Mouse (Mus musculus): ENCODE measurements around the gene Aanat. TPM values are rescaled to one million over a fixed set of nuclear protein-coding genes. Genes with fewer than 3 reads are reported as not detected.
A peak's percentile ranks its signal among the peaks of the same experiment; 100 is the strongest.

The Aanat gene
- polyA plus RNA-seq, 1 experiment from 2014 or later: not detected

GRCm38 (mm10) chr11:116550748-116551147 lies 35.5 kb upstream of the Aanat start:
- Histone ChIP-seq H3K4me1 (replicated peaks; ENCODE audit: control insufficient read depth, insufficient read depth, low read length) (peaks cover 16% of the 10 kb centered on the region), H3K9me3 (ENCODE audit: control insufficient read depth, low read length) (no peaks in the 10 kb centered on the region), H3K36me3 (ENCODE audit: control insufficient read depth, insufficient read depth) (peaks cover 4% of the 10 kb centered on the region; the same call in 1 of the 2 replicates), H3K4me2 (ENCODE audit: low read length) (no peak overlapping the region), H3K27ac (ENCODE audit: low read length) (no peak overlapping the region), H3K27me3 (replicated peaks; ENCODE audit: control insufficient read depth, insufficient read depth, low read length) (no peaks in the 10 kb centered on the region), H3K9ac (replicated peaks; ENCODE audit: low read depth, low read length) (no peak overlapping the region), H3K4me3 (replicated peaks; ENCODE audit: low read length) (no peak overlapping the region)
- 79% methylated on average over 7 of the region's 7 CpGs for WGBS
- no peak for ATAC-seq

- Histone ChIP-seq H3K4me2 (ENCODE audit: low read length) (no peak overlapping the region), H3K27ac (ENCODE audit: low read length) (no peak overlapping the region), H3K9me3 (ENCODE audit: control insufficient read depth, low read length) (no peaks in the 10 kb centered on the region), H3K27me3 (replicated peaks; ENCODE audit: control insufficient read depth, insufficient read depth, low read length) (no peaks in the 10 kb centered on the region), H3K4me3 (replicated peaks; ENCODE audit: low read length) (no peak overlapping the region), H3K9ac (replicated peaks; ENCODE audit: low read depth, low read length) (no peak overlapping the region), H3K4me1 (replicated peaks; ENCODE audit: control insufficient read depth, insufficient read depth, low read length) (peaks cover 21% of the 10 kb centered on the region), H3K36me3 (ENCODE audit: control insufficient read depth, insufficient read depth) (peaks cover 2% of the 10 kb centered on the region; the same call in 1 of the 2 replicates)
- WGBS: 97% methylated on average over 1 of the region's 1 CpGs
- ATAC-seq: no peak
Measured at GRCm38 (mm10) chr11:116552194-116552593, 34.0 kb upstream of the Aanat start.

- H3K4me2 ChIP-seq (ENCODE audit: low read length): no peak overlapping the region
- no peak overlapping the region for H3K27ac ChIP-seq (ENCODE audit: low read length)
- H3K27me3 ChIP-seq (replicated peaks; ENCODE audit: control insufficient read depth, insufficient read depth, low read length): no peaks in the 10 kb centered on the region
- H3K4me3 ChIP-seq (replicated peaks; ENCODE audit: low read length): no peak overlapping the region
- H3K36me3 ChIP-seq (ENCODE audit: control insufficient read depth, insufficient read depth): no peaks in the 10 kb centered on the region
- no peaks in the 10 kb centered on the region for H3K9me3 ChIP-seq (ENCODE audit: control insufficient read depth, low read length)
- no peak overlapping the region for H3K9ac ChIP-seq (replicated peaks; ENCODE audit: low read depth, low read length)
- peak; percentile 35 for ATAC-seq
- 47% methylated on average over 12 of the region's 12 CpGs for WGBS
- H3K4me1 ChIP-seq (replicated peaks; ENCODE audit: control insufficient read depth, insufficient read depth, low read length): peaks cover 18% of the 10 kb centered on the region
Measured at GRCm38 (mm10) chr11:116554171-116554878, 31.9 kb upstream of the Aanat start.

- Histone ChIP-seq H3K4me1 (replicated peaks; ENCODE audit: control insufficient read depth, insufficient read depth, low read length) (peaks cover 16% of the 10 kb centered on the region), H3K4me3 (replicated peaks; ENCODE audit: low read length) (no peak overlapping the region), H3K27ac (ENCODE audit: low read length) (no peak overlapping the region), H3K9ac (replicated peaks; ENCODE audit: low read depth, low read length) (no peak overlapping the region), H3K9me3 (ENCODE audit: control insufficient read depth, low read length) (no peaks in the 10 kb centered on the region), H3K36me3 (ENCODE audit: control insufficient read depth, insufficient read depth) (no peaks in the 10 kb centered on the region), H3K27me3 (replicated peaks; ENCODE audit: control insufficient read depth, insufficient read depth, low read length) (no peaks in the 10 kb centered on the region), H3K4me2 (ENCODE audit: low read length) (no peak overlapping the region)
- ATAC-seq: no peak
- WGBS: 84% methylated on average over 1 of the region's 1 CpGs
Measured at GRCm38 (mm10) chr11:116555572-116555971, 30.7 kb upstream of the Aanat start.

GRCm38 (mm10) chr11:116556308-116556707 lies 29.9 kb upstream of the Aanat start:
- no peak overlapping the region for H3K4me2 ChIP-seq (ENCODE audit: low read length)
- H3K36me3 ChIP-seq (ENCODE audit: control insufficient read depth, insufficient read depth): no peaks in the 10 kb centered on the region
- peaks cover 16% of the 10 kb centered on the region for H3K4me1 ChIP-seq (replicated peaks; ENCODE audit: control insufficient read depth, insufficient read depth, low read length)
- no peak overlapping the region for H3K27ac ChIP-seq (ENCODE audit: low read length)
- H3K9me3 ChIP-seq (ENCODE audit: control insufficient read depth, low read length): no peaks in the 10 kb centered on the region
- H3K27me3 ChIP-seq (replicated peaks; ENCODE audit: control insufficient read depth, insufficient read depth, low read length): no peaks in the 10 kb centered on the region
- 70% methylated on average over 6 of the region's 6 CpGs for WGBS
- ATAC-seq: no peak
- H3K9ac ChIP-seq (replicated peaks; ENCODE audit: low read depth, low read length): no peak overlapping the region
- no peak overlapping the region for H3K4me3 ChIP-seq (replicated peaks; ENCODE audit: low read length)

GRCm38 (mm10) chr11:116565283-116566041 lies 20.8 kb upstream of the Aanat start:
- no peaks in the 10 kb centered on the region; the same call in 1 of the 2 replicates for H3K4me1 ChIP-seq (replicated peaks; ENCODE audit: control insufficient read depth, insufficient read depth, low read length)
- ATAC-seq: no peak
- H3K4me3 ChIP-seq (replicated peaks; ENCODE audit: low read length): no peak overlapping the region
- H3K4me2 ChIP-seq (ENCODE audit: low read length): no peak overlapping the region
- no peak overlapping the region for H3K9ac ChIP-seq (replicated peaks; ENCODE audit: low read depth, low read length)
- H3K27me3 ChIP-seq (replicated peaks; ENCODE audit: control insufficient read depth, insufficient read depth, low read length): no peaks in the 10 kb centered on the region
- no peaks in the 10 kb centered on the region for H3K9me3 ChIP-seq (ENCODE audit: control insufficient read depth, low read length)
- 78% methylated on average over 7 of the region's 7 CpGs for WGBS
- H3K36me3 ChIP-seq (ENCODE audit: control insufficient read depth, insufficient read depth): no peaks in the 10 kb centered on the region
- no peak overlapping the region for H3K27ac ChIP-seq (ENCODE audit: low read length)

- Histone ChIP-seq H3K9ac (replicated peaks; ENCODE audit: low read depth, low read length) (no peak overlapping the region), H3K27ac (ENCODE audit: low read length) (no peak overlapping the region), H3K27me3 (replicated peaks; ENCODE audit: control insufficient read depth, insufficient read depth, low read length) (no peaks in the 10 kb centered on the region), H3K9me3 (ENCODE audit: control insufficient read depth, low read length) (no peaks in the 10 kb centered on the region), H3K36me3 (ENCODE audit: control insufficient read depth, insufficient read depth) (no peaks in the 10 kb centered on the region), H3K4me1 (replicated peaks; ENCODE audit: control insufficient read depth, insufficient read depth, low read length) (peaks cover 6% of the 10 kb centered on the region), H3K4me2 (ENCODE audit: low read length) (no peak overlapping the region), H3K4me3 (replicated peaks; ENCODE audit: low read length) (no peak overlapping the region)
- ATAC-seq: no peak
- 90% methylated on average over 8 of the region's 8 CpGs for WGBS
Measured at GRCm38 (mm10) chr11:116567531-116567930, 18.7 kb upstream of the Aanat start.

- Histone ChIP-seq H3K9me3 (ENCODE audit: control insufficient read depth, low read length) (no peaks in the 10 kb centered on the region), H3K4me2 (ENCODE audit: low read length) (no peak overlapping the region), H3K36me3 (ENCODE audit: control insufficient read depth, insufficient read depth) (no peaks in the 10 kb centered on the region), H3K4me3 (replicated peaks; ENCODE audit: low read length) (no peak overlapping the region), H3K4me1 (replicated peaks; ENCODE audit: control insufficient read depth, insufficient read depth, low read length) (peaks cover 25% of the 10 kb centered on the region), H3K9ac (replicated peaks; ENCODE audit: low read depth, low read length) (no peak overlapping the region), H3K27ac (ENCODE audit: low read length) (no peak overlapping the region), H3K27me3 (replicated peaks; ENCODE audit: control insufficient read depth, insufficient read depth, low read length) (no peaks in the 10 kb centered on the region)
- WGBS: 81% methylated on average over 7 of the region's 7 CpGs
- ATAC-seq: no peak
Measured at GRCm38 (mm10) chr11:116570821-116571220, 15.4 kb upstream of the Aanat start.

GRCm38 (mm10) chr11:116571767-116572679 lies 14.2 kb upstream of the Aanat start:
- peaks cover 33% of the 10 kb centered on the region for H3K4me1 ChIP-seq (replicated peaks; ENCODE audit: control insufficient read depth, insufficient read depth, low read length)
- no peak overlapping the region for H3K4me3 ChIP-seq (replicated peaks; ENCODE audit: low read length)
- no peaks in the 10 kb centered on the region for H3K9me3 ChIP-seq (ENCODE audit: control insufficient read depth, low read length)
- H3K27ac ChIP-seq (ENCODE audit: low read length): no peak overlapping the region
- WGBS: 79% methylated on average over 19 of the region's 19 CpGs
- H3K4me2 ChIP-seq (ENCODE audit: low read length): no peak overlapping the region
- H3K9ac ChIP-seq (replicated peaks; ENCODE audit: low read depth, low read length): no peak overlapping the region
- no peaks in the 10 kb centered on the region for H3K36me3 ChIP-seq (ENCODE audit: control insufficient read depth, insufficient read depth)
- no peaks in the 10 kb centered on the region for H3K27me3 ChIP-seq (replicated peaks; ENCODE audit: control insufficient read depth, insufficient read depth, low read length)
- no peak for ATAC-seq

All from forebrain, embryonic 16.5 days (tissue).